Mouse (Mus musculus) hindbrain, embryonic 16.5 days (tissue): ENCODE data around the gene Fcrlb. TPM values are rescaled to one million over a fixed set of nuclear protein-coding genes. Genes with fewer than 3 reads are reported as not detected.

Experiments
- ATAC-seq: fragments of 200-750 bp; cut with Nextera tagmentation; 2 replicates; pipeline ENCODE4 v1.8.0; 2017; ENCODE audit warnings: moderate TSS enrichment, moderate library complexity
- H3K27ac ChIP-seq: fragments of 300-500 bp; sonication (generic); 2 replicates; pipeline ENCODE4 v1.5.1; 2014; ENCODE audit warnings: low read depth, mild to moderate bottlenecking, control low read depth, low read length, moderate library complexity
- H3K27me3 ChIP-seq: fragments of 300-500 bp; sonication (generic); replicated peaks from 2 replicates; pipeline ENCODE4 v1.6.1; 2014; ENCODE audit warnings: low read length; ENCODE audit not compliant: control insufficient read depth, insufficient read depth
- H3K36me3 ChIP-seq: fragments of 300-500 bp; sonication (generic); 2 replicates; pipeline ENCODE4 v1.6.1; 2014; ENCODE audit warnings: mild to moderate bottlenecking, low read length, moderate library complexity, mixed read lengths; ENCODE audit not compliant: control insufficient read depth, insufficient read depth
- H3K4me1 ChIP-seq: fragments of 300-500 bp; sonication (generic); 2 replicates; pipeline ENCODE4 v1.6.1; 2014; ENCODE audit warnings: low read depth, low read length; ENCODE audit not compliant: control insufficient read depth, insufficient read depth
- H3K4me2 ChIP-seq: fragments of 300-500 bp; sonication (generic); 2 replicates; pipeline ENCODE4 v1.6.1; 2014; ENCODE audit warnings: mild to moderate bottlenecking, low read length, control low read depth, moderate library complexity
- H3K4me3 ChIP-seq: fragments of 300-500 bp; sonication (generic); 2 replicates; pipeline ENCODE4 v1.5.1; 2014; ENCODE audit warnings: mild to moderate bottlenecking, low read length, control low read depth, moderate library complexity
- H3K9ac ChIP-seq: fragments of 300-500 bp; sonication (generic); 2 replicates; pipeline ENCODE4 v1.6.1; 2014; ENCODE audit warnings: low read depth, mild to moderate bottlenecking, control low read depth, low read length, moderate library complexity
- H3K9me3 ChIP-seq: fragments of 300-500 bp; sonication (generic); 2 replicates; pipeline ENCODE4 v1.6.1; 2014; ENCODE audit warnings: mild to moderate bottlenecking, low read length, moderate library complexity; ENCODE audit not compliant: control insufficient read depth
- WGBS: fragments of 180-500 bp; shearing (Covaris S2); extraction: QIAGEN DNeasy Blood & Tissue Kit; methylation state at CpG from one replicate; pipeline ENCODE4 v1.1.7; 2014; 5-methylcytosine and 5-hydroxymethylcytosine counted together
- polyA plus RNA-seq: library from polyadenylated mRNA; unstranded; fragments of >200 nt; fragmentation: Nextera tagmentation; extraction: Ambion mirVana; gene quantifications from 2 replicates; pipeline ENCODE4 v1.2.1, GENCODE M21; 2015

Gene Fcrlb
- polyA plus RNA-seq, 1 experiment from 2014 or later: 1.1 TPM

DNA sequence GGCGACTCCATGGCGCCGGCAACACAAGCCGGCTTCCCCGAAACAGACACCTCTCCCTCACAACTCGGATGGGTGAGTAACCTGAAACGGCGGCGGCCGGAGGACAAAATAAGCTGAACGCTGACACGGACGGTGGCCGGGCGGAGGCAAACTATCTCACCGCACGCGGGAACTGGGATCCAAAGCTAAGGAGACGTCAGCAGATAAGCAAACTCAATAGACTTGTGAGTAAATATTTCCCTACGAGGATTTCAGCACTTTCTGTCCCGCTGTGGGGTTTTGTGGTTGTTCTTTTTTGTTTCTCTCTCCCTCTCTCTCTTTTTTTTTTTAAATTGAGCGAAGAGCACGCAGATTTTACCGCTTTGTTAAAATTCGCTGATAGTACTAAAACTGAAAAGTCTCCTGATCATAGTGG lies 45.0 kb downstream of the Fcrlb start, which contains the start of gene Atf6:
Gene Atf6, minus strand, starts transcription at position 81 of the 415 bp plus-strand sequence.
- no peaks in the 10 kb centered on the region for H3K9me3 ChIP-seq
- peaks cover 7% of the 10 kb centered on the region; the same call in 1 of the 2 replicates for H3K4me1 ChIP-seq
- peak; percentile 63; the same call in 1 of the 2 replicates for ATAC-seq
- peak within 1 kb of the TSS; percentile 75 for H3K4me2 ChIP-seq
- no peaks in the 10 kb centered on the region for H3K27me3 ChIP-seq
- H3K36me3 ChIP-seq: no peaks in the 10 kb centered on the region
- H3K4me3 ChIP-seq: peak within 1 kb of the TSS; percentile 94
- H3K9ac ChIP-seq: peak within 1 kb of the TSS; percentile 89
- peak within 1 kb of the TSS; percentile 84 for H3K27ac ChIP-seq
- 0% methylated on average over 25 of the region's 25 CpGs for WGBS

DNA sequence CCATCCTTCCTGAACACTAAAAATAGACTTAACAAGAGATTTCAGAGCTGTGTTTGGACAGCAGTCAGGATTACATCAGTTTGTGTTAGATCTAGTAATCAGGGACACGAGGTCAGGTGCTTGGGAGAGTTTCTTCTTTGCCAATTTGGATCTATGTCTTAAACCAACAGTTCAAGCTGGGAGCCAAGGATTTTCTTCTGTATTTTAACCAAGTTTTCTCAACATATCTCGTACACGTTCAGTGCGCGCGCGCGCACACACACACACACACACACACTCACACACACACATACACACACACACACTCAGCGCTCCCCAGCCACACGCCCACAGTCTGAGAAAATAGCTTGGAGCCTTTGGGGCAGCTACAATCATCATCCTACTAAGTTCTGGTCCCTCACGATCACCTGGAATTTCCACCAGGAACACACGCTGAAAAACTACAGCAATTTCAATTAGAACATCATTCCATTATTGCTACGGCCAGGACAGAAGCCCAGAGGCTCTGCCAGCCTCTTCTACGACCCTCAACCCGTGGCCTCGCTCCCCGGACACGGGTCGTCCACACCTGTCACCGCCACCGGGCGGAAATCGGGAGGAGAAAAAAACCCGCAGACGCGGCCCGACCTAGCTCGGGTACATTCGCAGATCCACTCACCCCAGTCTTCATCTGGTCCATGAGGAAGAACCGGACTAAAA lies 45.6 kb downstream of the Fcrlb start:
- H3K36me3 ChIP-seq: no peaks in the 10 kb centered on the region
- peaks cover 7% of the 10 kb centered on the region; the same call in 1 of the 2 replicates for H3K4me1 ChIP-seq
- peak overlapping the region; percentile 84 for H3K27ac ChIP-seq
- no peaks in the 10 kb centered on the region for H3K9me3 ChIP-seq
- peak; percentile 63 for ATAC-seq
- peak overlapping the region; percentile 89 for H3K9ac ChIP-seq
- peak overlapping the region; percentile 94 for H3K4me3 ChIP-seq
- WGBS: 2% methylated on average over 30 of the region's 30 CpGs
- peak overlapping the region; percentile 75 for H3K4me2 ChIP-seq
- H3K27me3 ChIP-seq: no peaks in the 10 kb centered on the region

DNA sequence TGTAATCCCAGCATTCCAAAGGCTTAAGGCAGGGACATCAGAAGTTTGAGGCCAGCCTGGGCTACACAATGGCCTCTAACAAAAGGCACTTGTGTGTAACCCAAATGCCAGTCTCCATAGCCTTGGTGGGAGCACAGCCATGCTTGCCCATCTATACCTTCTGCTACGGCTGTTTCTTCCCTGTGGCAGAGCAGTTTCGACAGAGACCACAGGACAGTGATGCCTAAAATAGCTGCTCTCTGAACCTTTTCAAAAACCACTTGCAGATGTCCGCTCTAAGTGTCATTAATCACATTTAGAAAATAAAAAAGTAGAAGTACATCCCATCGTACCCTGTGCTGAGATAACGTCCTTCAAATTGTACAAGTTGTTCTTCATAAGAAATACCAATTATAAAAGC lies 47.3 kb downstream of the Fcrlb start:
- H3K36me3 ChIP-seq: no peaks in the 10 kb centered on the region
- WGBS: 89% methylated on average over 5 of the region's 5 CpGs
- ATAC-seq: no peak

DNA sequence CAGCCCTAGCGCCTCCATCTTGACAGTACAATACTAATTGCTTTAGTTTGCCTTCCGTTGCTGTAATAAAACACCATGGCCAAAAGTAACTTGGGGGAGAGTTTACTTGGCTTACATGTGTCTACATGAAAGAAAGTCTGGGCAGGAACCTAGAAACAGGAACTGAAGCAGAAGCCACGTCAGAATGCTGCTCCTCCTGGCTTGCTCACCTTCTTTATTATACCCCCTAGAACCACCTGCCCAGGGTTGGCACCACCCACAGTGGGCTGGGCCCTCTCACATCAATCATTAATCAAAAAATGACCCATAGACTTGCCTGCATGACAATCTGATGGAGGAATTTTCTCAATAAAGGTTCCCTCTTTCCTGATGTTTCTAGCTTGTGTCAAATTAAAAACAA lies 48.0 kb downstream of the Fcrlb start:
- Histone ChIP-seq H3K27ac (no peak overlapping the region), H3K27me3 (no peaks in the 10 kb centered on the region), H3K36me3 (no peaks in the 10 kb centered on the region), H3K4me1 (peaks cover 7% of the 10 kb centered on the region; the same call in 1 of the 2 replicates), H3K9me3 (no peaks in the 10 kb centered on the region), H3K9ac (no peak overlapping the region), H3K4me3 (no peak overlapping the region), H3K4me2 (no peak overlapping the region)
- WGBS: 85% methylated on average over 3 of the region's 3 CpGs
- ATAC-seq: no peak

More for the DNA sequence above, 47.3 kb downstream of the Fcrlb start:
- Histone ChIP-seq H3K9ac (no peak overlapping the region), H3K27ac (no peak overlapping the region), H3K4me3 (no peak overlapping the region), H3K4me2 (no peak overlapping the region), H3K4me1 (peaks cover 7% of the 10 kb centered on the region; the same call in 1 of the 2 replicates), H3K27me3 (no peaks in the 10 kb centered on the region), H3K9me3 (no peaks in the 10 kb centered on the region)

DNA sequence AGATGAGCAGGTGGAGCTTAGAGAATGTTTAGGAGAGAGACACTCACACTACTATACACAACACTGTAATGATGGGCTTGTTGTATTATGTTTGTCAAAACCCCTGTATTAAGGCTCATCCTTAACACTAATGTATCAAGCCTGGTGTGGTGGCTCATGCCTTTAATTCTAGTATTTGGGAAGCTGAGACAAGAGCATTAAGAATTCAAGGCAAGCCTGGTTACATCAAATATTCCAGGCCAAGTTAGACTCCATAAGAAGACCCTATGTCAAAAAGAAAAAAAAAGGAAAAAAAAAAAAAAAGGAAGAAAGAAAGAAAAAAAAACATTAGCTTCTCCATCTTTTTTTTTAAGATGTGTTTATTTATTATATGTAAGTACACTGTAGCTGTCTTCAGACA lies 48.5 kb downstream of the Fcrlb start:
- no peak overlapping the region for H3K4me2 ChIP-seq
- H3K9me3 ChIP-seq: no peaks in the 10 kb centered on the region
- H3K27ac ChIP-seq: no peak overlapping the region
- no peaks in the 10 kb centered on the region for H3K36me3 ChIP-seq
- no peaks in the 10 kb centered on the region for H3K27me3 ChIP-seq
- H3K4me1 ChIP-seq: peaks cover 4% of the 10 kb centered on the region; the same call in 1 of the 2 replicates
- H3K4me3 ChIP-seq: no peak overlapping the region
- no peak overlapping the region for H3K9ac ChIP-seq
- ATAC-seq: no peak

DNA sequence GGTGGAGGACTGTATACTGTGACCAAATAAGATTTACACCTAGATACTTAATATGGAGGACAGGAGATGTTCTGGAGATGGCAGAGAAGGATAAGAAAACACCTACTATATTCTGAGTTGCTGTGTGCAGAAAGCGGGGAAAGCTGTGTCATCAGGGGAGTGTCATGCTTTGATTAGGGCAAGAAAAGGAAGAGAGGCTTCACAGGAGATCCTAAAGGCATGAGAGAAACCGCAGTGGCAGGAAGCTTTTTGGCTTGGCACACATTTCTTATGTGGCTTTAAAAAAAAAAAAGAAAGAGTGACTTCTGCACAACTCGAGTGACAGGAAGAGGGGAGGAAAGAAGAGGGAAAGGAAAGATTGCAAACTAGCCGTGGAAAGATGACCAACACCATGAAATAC lies 49.7 kb downstream of the Fcrlb start:
- Histone ChIP-seq H3K4me3 (no peak overlapping the region), H3K9ac (no peak overlapping the region), H3K27me3 (no peaks in the 10 kb centered on the region), H3K27ac (no peak overlapping the region), H3K4me2 (no peak overlapping the region), H3K9me3 (no peaks in the 10 kb centered on the region), H3K4me1 (peaks cover 4% of the 10 kb centered on the region; the same call in 1 of the 2 replicates), H3K36me3 (no peaks in the 10 kb centered on the region)
- ATAC-seq: no peak
- 77% methylated on average over 4 of the region's 4 CpGs for WGBS

DNA sequence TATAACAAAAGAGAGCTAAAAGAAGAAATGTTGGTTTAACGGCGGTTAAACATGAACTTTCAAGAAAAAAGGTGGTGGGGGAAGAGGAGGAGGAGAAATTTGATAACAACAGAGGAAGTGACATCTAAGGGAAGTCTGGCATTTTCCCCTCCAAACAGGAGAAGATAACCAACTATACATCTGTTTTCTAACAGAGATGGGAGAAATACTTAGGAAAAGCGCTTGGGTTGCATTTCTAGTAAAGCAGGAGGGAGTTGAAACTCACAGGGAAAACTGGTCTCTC lies 50.4 kb downstream of the Fcrlb start:
- WGBS: 82% methylated on average over 3 of the region's 3 CpGs
- Histone ChIP-seq H3K4me3 (no peak overlapping the region), H3K36me3 (no peaks in the 10 kb centered on the region), H3K27ac (no peak overlapping the region), H3K4me2 (no peak overlapping the region), H3K9me3 (no peaks in the 10 kb centered on the region), H3K27me3 (no peaks in the 10 kb centered on the region), H3K9ac (no peak overlapping the region), H3K4me1 (peaks cover 4% of the 10 kb centered on the region; the same call in 1 of the 2 replicates)
- no peak for ATAC-seq

DNA sequence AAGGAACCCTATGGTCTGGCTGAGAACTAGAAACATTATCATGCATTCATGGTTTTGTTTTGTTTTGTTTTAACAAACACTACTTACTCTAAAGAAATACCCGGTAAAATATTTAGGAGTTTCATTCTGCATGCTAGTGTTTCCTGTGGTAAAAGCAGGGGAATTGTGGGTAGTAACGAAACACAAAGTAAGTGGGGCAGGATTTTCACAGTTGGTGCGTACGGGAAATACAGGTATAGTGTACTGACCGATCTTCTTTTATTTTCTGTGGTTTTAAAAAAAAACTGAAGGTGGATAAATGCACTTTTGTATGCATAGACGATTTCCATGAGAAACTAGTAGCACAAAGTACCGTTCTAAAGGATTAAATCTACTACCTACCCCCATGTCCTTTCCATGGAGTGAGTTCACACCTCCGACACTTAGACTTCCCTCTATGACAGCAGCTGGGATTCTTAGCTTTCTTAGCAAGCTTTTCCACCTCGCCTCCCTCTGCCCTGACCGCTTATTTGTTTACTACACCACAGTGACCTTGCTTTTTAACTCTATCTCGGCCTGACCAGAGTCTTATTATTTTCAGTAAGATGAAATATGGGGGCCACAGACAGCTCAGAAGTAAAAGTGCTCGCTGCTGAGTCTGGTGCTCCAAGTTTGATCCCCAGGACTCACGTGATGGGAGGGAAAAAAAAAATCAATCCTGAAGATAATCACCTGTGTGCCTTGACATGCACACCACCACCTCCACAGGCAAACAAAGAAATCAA lies 50.9 kb downstream of the Fcrlb start:
- Histone ChIP-seq H3K27me3 (no peaks in the 10 kb centered on the region), H3K4me3 (no peak overlapping the region), H3K9me3 (no peaks in the 10 kb centered on the region), H3K27ac (no peak overlapping the region), H3K4me2 (no peak overlapping the region), H3K36me3 (no peaks in the 10 kb centered on the region), H3K9ac (no peak overlapping the region), H3K4me1 (peaks cover 3% of the 10 kb centered on the region; the same call in 1 of the 2 replicates)
- ATAC-seq: no peak
- WGBS: 86% methylated on average over 13 of the region's 13 CpGs

DNA sequence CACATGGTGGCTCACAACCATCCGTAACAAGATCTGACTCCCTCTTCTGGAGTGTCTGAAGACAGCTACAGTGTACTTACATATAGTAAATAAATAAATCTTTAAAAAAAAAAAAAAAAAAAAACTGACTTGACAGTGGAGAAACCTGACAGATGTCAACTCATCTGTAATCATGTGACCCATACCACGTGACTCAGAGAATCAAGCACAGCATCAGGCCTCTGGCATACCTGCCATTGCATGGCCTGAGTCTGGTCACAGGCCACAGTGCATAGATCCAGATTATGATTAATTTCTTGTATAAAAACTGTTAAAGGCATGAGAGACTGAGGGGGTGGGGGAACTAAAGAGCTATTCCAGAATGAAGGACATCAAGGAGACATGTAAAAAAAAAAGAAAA lies 53.9 kb downstream of the Fcrlb start:
- ATAC-seq: no peak
- Histone ChIP-seq H3K27me3 (no peaks in the 10 kb centered on the region), H3K9ac (no peak overlapping the region), H3K4me3 (no peak overlapping the region), H3K27ac (no peak overlapping the region), H3K36me3 (no peaks in the 10 kb centered on the region), H3K4me1 (no peaks in the 10 kb centered on the region), H3K4me2 (no peak overlapping the region), H3K9me3 (no peaks in the 10 kb centered on the region)
- WGBS: 70% methylated on average over 2 of the region's 2 CpGs
